Mouse (Mus musculus) heart, postnatal 0 days (tissue): Measurements from ENCODE around the gene Traf4.
A peak's percentile ranks its signal among the peaks of the same experiment; 100 is the strongest.

Source experiments
- CTCF ChIP-seq: IDR thresholded peaks from 2 replicates; pipeline ENCODE4 v1.5.1; 2016; ENCODE audit warnings: antibody characterized with exemption, control low read depth, low read depth
- EP300 ChIP-seq: IDR thresholded peaks from 2 replicates; pipeline ENCODE4 v1.6.1; 2016; ENCODE audit warnings: antibody characterized with exemption, low read depth

GRCm38 (mm10) chr11:78146168-78146567, 19.2 kb downstream of the Traf4 start:
- TF ChIP-seq CTCF (0 out of 2 replicates have a peak, but pooled peaks have one; percentile 13), EP300 (no peak)
